Mouse (Mus musculus): ENCODE data around the gene Pnpla6.

- TF ChIP-seq CTCF (IDR thresholded peaks at IDR 0.05) = no peak
- TF ChIP-seq EP300 (IDR thresholded peaks at IDR 0.05) = no peak
Observed at GRCm38 (mm10) chr8:3537666-3538065, 22.5 kb downstream of the Pnpla6 start.

Data from lung, postnatal 0 days (tissue).